Mouse (Mus musculus) R1 (cell line): ENCODE measurements around the gene Senp7.
"Not testable (repeated sequence)": the region's sequence is repeated elsewhere in the genome, so short reads cannot be mapped to it uniquely, and the experiment has no call there.

ENCODE experiments used
- DNase-seq: peaks from one replicate; pipeline ENCODE4 v3.0.0-alpha.2; 2018; ENCODE audit warnings: low read depth, low spot score

The Senp7 gene

DNA sequence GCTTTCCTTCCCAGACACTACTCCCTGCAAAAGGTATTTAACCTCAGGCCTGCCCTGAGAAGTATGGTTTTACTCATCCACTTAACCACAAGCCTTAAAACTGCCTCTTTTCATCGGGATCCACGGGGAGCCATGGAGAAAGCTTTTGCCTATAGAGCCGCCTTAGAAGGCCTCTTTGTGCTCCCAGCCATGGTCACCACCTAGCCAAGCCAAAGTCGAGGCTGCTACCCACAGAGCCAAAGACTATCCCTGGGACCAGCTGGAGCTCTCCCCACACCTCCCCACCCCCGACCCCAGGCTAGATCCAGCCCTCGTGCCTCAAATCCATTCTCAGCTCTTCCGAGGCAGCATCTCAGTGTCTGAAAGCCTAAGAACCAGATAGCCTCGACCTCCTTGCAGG is 18.0 kb downstream of the Senp7 start:
- DNase-seq: no peak

DNA sequence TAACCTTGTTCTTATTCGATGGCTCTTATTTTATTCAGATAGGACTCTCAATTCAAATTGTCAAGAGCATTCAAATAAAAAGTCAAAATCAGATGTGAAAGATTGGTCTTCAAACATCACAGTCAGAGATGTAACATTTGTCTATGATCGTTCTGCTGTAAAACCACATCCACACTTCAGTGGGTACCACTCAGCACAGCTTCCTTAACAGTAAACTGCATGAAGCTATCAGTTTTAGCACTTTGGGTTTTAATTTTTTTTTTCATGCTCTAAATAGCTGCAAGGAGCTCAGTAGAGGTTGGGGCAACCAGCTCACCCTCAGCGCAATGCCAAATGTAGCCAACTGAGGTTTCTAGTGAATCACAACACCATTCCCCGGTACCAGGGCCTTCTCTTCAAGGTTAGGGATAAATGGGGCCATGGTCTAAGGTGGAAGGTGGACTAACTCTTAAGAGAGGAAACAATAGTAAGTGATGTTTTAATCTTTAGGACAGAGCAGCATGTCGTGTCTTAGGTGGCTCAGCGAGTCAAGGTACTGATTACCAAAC is 20.5 kb downstream of the Senp7 start:
- no peak for DNase-seq

DNA sequence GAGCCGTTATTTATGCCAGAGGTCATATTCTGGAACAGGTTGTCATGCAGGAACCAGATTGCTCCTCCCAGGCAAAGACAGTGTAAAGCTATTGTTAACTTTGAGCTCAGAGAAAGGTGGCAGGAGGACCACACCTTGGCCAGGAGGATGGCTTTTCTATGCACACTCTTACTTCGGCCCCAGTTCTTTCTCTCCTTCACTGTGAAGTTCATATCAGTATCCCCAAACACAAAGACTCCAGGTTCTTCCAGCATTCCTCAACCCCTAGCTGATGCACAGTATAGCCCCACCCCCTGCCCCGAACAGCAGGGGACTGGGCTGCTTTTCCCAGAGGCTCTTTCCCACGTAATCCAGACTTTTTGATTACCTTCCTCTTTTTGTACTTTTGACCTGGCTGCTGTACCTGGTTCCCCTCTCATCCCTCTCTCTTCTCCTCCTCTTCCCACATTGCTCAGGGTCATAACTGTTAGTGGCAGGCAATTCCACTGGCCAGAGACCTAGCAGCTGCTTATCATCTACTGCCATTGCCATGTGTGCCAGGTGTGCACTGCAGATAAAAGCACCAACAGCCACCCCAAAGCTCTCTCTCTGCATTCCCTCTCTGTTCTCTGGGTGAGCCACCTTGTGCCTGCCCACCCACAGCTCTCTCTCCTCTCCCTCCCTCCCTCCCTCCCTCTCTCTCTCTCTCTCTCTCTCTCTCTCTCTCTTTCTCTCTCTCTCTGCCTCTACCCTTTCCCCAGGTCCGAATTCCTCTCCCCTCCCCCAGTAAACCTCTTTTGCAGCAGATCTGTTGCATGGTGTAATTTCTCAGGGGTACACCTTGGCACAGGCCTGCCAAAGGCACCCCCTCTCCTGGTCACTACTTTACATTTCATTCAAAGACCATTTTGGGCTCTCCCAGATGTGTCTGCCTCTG is 23.4 kb downstream of the Senp7 start:
- DNase-seq: peak; percentile 57

DNA sequence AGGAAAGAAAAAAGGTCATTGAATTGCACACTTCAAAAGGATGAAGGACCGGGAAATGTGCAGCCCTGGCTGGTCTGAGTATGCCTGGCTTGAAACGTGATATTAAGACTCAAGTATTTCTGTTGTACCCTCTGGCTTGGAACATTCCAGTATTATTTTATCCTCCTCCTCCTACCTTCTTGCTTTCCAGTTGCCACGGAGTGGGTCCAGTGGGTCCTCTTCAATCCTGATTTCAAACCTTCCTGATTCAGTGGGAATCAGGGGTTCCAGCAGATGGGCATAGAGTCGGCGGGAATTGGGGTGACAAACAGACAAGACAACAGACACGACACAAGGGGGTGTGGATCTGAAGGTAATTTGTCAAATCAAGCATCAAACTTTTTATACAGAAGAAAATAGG is 24.4 kb downstream of the Senp7 start:
- no peak for DNase-seq

DNA sequence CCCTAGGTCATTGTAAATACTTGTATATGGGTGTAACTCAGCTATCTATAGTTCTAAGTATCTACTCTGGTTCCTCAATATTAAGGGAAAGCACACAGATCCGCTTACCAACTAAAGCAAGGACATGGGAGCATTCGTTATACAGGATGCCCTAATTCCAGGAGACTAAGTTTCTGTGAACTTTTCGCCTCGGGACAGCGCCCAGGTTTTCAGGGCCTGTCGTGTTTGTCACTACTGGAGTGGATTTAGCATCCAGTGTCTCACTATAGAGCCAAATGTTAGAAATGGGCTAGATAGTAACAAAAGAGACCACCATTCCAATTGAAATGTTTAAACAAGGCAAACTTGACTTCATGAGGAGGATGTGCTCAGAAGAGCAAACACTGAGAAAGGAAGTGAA is 25.0 kb downstream of the Senp7 start:
- DNase-seq: not testable (repeated sequence)

DNA sequence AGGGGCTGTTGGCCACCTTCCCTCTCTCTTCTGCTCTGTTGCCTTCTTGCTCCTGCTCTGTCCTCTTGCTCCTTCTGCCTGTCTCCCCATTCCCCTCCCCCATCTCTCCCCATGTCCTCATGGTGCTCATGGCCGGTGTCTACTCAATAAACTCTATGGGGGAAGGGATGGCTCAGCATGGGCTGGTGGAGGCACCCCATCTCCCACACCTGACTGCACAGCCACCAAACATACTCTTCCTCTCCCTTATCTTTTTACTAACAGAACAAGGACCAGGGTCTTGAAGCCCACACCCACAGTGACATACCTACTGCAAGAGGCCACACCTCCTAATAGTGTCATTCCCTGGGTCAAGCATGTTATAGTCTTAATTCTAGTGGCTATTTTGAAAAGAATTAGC is 26.0 kb downstream of the Senp7 start:
- no peak for DNase-seq

DNA sequence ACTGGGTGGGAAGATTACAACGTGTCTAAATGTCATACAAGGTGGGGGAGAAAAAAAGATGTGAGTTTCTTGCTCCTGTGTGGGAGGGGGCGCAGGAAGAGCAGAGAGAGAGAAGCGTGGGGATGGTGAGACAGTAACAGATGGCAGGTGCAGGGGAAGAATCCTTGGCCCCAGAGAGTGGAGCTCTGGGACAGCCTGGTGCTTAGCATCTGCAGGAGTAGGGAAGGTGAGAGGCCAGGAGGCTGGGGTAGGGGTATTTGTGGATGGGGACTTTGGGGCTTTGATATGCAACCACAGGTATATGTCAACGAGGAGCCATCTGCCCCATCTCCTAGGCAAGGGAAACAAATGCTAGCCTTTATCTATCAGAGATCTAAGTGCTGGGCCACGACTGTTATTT is 26.4 kb downstream of the Senp7 start:
- DNase-seq: no peak

DNA sequence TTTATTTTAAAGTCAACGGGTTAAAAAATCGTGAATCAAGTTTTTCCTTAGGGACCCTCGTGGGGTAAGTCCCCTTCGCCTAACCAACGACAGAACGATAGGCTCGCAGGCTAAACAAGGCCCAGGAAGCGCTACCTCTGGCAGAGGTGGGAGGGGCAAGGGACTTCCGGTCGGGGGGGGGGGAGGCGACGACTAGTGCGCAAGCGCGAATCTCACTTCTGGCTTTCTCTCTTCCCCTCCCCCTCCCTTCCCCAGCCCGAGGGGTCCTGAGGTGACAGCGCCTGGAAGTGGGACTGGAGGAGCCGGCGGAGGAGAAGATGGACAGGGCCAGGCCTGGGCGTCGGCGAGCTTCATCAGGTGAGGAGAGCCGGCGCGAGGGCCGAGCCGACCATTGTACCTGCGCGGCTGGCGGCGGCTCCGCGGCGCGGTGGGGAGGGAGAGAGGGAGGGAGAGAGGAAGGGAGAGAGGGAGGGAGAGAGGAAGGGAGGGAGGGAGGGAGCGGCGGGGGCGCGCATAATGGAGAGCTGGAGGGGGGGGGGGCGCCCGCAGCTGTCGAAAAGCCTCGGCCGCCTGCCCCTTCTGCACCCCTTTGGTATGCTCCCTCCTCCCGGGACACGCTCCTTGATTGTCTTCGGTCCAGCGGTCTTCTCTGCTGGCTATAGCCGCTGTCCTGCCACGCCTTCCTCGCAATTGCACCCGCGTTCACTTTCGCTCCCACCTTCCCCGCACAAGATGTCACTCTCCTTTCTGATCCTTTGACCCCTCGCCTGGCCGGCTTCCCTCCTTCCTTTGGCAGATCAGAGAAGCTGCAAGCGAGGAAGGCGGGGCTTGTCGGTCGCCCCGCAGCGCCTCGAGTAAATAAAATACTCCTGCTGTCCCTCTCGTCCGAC is 27.3 kb downstream of the Senp7 start:
- peak; percentile 94 for DNase-seq

DNA sequence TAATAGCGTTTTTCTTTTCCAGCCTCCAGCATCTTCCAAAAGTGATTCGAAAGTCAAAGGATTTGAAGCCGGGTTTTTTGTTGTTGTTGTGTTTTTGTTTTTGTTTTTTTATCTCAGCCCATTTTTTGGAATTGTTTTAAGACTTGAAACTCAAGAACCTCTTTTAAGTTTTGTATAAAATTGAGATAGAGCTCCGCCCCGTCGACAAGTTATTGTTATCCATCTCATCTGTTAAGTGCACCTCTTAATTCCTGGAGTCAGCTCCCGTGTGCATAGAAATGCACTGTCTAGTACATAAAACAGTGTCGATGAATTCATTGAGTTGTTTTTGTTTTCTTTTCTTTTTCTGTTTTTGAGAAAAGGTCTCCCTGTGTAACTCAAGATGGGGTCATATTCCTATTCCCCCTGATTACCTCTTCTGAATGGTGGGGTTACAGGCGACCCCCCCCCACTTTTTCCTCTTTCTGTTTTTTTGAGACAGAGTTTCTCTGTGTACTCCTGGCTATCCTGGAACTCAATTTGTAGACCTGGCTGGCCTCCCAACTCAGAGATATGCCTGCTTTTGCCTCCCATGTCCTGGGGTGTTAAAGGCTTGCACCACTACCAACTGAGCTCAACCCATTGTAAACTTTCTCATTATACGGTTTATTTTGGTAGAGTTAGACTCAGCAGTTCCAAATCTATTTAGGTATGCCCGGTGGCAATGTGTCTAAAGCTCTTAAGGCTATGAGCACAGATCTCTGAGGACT is 28.2 kb downstream of the Senp7 start:
- DNase-seq: no peak

DNA sequence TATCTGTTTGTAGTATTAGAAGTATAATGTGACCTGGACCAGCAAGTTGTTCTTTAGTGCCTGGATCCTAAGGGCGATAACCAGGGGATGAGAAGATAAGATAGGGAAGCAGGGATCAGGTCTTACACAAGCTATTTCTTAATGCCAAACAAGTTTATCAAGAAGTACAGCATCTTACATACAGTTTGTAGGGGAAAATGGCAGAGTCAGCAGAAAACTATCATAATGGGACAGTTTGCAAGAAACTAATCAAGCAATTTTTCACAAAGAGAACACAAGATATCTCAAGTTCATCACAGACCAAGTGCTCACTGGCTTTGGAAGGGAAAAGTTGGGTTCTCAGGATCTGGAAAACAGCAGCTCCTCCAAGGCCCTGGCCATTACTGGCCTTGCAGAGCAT is 31.3 kb downstream of the Senp7 start:
- no peak for DNase-seq

DNA sequence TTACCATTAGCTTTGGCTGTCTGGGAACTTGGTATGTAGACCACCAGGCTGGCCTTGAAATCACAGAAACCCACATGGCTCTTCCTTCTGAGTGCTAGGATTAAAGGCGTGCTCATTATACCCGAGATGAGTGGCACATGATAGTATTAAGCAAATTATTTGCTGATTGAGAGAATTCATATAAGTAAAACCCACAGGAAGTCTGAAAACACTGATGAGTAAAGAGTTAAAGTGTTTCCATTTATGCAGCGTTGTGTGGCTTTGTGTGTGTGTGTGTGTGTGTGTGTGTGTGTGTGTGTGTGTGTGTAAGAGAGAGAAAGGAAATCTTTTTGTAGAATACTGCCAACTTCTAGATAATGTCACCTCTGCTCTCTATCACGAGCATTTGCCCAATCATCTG is 33.6 kb downstream of the Senp7 start:
- DNase-seq: no peak

DNA sequence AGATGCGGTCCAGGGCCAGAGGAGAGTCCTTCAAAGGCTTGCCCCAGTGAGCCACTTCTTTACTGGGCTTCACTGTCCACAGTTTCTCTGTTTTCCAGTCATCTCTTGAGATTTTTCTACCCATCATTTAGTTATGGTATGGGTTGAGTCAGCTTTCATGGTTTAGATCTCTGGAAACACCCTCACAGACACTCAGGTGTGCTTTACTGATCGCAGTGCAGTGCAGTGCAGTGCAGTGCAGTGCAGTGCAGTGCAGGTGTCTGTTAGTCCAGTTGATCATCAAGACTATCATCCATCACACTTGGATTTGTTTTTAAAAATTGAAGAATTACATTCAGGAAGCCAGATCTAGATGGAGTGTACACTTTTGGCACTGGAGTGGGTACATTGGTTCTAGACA is 38.2 kb downstream of the Senp7 start:
- DNase-seq: no peak

DNA sequence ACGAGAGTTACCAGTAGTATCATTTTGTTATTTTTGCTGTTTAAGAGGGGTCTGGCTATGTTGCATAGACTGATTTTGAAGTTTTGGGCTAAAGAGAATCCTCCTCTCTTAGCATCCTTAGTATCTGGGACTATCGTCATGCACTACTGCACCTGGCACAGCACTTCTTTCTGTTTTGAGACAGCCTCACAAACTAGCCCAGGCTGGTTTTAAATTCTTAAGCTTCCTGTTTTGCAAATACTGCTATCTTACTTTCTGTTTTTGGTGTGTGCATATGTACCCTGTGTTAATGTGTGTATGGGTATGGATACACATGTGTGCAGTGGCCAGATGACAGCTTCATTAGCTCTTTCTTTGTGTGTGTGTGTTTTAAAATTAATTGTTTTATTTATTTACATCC is 42.2 kb downstream of the Senp7 start:
- no peak for DNase-seq

DNA sequence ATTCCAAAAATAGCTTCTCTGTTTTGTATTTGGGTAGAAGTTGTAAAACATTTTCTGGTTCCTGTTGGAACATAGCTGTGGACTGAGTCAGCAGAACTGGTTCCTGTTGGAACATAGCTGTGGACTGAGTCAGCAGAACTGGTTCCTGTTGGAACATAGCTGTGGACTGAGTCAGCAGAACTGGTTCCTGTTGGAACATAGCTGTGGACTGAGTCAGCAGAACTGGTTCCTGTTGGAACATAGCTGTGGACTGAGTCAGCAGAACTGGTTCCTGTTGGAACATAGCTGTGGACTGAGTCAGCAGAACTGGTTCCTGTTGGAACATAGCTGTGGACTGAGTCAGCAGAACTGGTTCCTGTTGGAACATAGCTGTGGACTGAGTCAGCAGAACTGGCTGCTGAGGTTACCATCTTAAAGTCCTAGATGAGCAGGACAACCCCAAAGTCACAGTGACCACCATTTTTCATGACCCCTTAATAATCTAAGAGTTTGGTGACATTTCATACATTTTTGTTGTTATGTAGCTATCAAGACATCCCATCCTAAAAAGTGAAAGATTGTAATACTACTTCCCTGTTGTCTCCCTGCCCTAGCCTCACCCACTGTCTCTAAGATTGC is 48.4 kb downstream of the Senp7 start:
- not testable (repeated sequence) for DNase-seq

DNA sequence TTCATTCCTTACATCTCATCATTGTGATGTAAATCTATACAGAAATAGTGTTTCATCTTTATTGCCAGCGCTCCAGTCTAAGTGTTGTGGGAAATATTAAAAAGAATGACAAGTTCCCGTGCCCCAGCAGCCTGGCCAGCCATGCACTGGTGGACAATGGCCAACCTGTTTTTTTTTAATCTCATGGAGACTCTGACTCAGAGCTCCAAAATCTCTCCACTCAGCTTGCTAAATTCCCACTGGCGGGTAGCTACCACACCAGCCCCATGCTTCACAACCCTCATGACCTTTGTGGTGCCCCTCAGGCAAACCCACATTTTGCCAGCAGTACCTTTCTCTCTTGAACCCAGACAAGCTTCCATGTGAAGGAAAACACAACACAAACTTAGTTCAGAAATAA is 67.6 kb downstream of the Senp7 start:
- DNase-seq: no peak

DNA sequence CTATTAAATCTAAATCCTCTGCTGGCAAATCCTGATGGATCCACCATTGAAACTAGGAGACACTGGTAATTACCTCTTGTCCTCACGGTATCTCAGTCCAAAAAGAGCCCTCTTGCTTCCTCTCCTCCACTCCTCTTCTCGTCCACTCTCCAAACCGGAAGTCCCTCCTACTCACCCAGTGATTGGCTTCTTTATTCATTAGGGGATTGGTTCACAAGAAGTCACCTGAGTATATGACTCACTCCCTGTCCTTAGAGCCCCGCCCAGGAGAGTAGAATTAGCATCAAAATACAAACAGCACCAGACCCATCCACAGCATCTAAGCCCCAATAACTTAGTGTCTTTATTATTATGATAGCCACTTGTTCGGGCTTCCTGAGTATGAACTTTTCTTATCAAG is 68.0 kb downstream of the Senp7 start:
- peak; percentile 95 for DNase-seq

DNA sequence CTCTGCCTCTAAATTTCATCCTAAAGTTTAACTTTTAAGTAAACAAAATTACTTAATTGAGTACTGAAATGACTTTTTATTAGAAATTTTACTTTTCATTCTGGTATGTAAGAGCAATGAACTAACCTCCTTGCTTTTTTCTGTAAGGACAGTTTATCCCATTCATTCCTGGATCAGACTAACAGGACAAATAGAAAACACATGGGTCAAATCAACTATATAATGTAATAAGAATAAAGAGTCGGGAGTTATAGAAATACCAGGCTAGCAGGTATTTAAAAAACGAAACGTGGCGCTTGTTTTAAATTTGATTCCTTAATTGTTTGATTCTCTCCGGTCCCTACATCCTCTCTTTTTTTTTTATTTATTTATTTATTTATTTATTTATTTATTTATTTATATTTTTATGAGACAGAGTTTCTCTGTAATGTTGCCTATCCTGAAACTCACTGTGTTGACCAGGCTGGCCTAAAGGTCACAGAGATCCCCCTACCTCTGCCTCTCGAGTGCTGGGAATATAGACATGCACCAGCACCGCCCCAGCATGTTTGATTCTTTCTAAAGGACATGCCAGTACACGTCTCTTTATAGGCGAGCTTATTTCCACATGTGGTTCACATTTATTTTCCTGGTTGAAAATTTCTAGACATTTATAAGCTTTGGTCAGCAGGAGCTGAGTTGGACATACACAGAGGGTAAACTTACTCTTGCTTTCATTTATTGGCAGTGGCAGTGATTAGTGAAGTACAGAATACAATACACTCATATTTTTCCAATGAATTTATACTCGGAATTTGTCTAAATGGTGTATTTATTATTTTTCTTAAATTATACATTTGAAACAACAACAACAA is 69.4 kb downstream of the Senp7 start:
- DNase-seq: no peak

DNA sequence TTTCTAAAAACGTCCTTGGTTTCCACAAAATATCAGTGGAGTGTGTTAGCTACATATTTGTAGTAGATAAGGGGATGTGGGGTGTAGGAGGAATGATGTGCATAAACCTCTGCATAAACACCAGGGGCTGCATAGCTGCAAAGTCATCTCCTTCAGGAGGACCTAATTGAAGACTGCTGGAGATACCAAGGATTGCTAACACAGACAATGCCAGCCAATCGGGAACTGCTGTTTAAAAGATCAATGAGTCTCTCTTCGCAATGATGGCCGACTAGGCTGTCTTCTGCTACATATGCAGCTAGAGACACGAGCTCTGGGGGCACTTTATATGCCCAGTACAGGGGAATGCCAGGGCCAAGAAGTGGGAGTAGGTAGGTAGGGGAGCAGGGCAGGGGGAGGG is 74.4 kb downstream of the Senp7 start:
- DNase-seq: no peak

DNA sequence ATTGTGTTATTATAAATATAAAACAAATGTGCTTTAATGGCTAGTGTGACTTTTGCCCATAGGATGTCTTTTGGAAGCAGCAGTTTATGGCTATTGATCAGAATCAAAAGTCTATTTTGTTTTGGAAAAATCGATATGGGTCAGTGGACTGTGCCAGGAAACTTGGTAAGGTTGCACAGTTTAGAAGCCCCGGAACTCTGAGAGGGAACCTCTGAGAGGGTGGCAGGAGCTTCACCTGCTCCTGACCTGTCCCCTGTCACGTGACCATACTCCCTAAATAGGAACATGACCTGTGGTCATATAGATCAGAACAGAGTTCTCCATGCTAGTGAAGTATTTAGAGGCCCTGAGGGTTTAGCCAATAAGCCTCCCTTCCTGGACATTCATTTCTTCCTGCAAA is 75.9 kb downstream of the Senp7 start:
- no peak for DNase-seq

DNA sequence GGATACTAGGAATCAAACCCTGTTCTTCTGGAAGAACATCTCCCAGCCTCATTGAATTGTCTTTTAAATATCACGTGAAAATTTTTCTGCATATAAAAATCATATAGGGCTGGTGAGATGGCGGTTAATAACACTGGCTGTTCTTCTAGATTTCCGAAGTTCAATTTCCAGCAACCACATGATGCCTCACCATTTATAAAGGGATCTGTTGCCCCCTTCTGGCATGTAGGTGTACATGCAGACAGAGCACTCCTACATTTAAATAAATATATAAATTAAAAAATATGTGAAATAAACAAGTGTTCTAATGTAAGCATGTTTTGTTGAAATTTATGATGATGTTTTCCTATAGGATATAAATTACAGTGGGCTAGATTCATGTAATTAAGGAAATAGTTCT is 83.5 kb downstream of the Senp7 start:
- DNase-seq: peak; percentile 60
